11 mouse cellular contexts compared by ENCODE assay signal in the genomic region with DNA sequence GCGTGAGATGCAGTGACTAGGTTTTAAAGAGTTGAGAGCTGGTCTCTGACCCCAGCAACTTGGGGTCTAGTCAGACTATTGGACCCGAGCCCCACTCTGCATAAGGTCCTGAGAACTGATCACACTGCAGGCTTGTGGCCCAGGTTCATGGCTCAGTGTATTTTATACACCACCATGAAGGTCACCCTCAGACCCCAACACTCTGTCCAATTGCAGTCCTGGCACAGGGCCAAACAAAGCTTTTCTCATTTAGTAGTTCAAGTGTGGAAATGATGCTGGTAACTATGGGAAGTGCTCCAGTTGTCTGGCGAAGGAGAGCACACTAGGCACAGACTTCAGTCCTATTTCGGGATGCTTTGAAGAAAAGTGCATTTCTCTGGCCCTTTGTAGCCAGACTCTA.
A peak's percentile ranks its signal among the peaks of the same experiment; 100 is the strongest.
DNase-seq lines count a peak whose midpoint lies in the region; ATAC-seq lines count a peak whose summit lies in the region.
"Had no signal": no experiment of that assay in that cellular context is flagged by ENCODE, and none has a peak within 500 bp of the region (broad histone marks: within the 10 kb centered on the region; RNA-seq: fewer than 3 reads in every experiment).

No protein-coding gene starts in this region.

- WGBS in forebrain, embryonic 10.5 days, result 90% methylated on average over 4 of the region's 4 CpGs
- 76% methylated on average over 4 of the region's 4 CpGs for WGBS in forebrain, embryonic 13.5 days
- WGBS in heart, embryonic 16.5 days, result 51% methylated on average over 4 of the region's 4 CpGs

- H3K36me3 ChIP-seq in forebrain, embryonic 10.5 days (replicated peaks), result no peaks in the 10 kb centered on the region
- H3K36me3 ChIP-seq in forebrain, embryonic 13.5 days (ENCODE audit: poor library complexity, severe bottlenecking), result no peaks in the 10 kb centered on the region
- no peaks in the 10 kb centered on the region for H3K36me3 ChIP-seq in heart, embryonic 16.5 days (ENCODE audit: control insufficient read depth, insufficient read depth)
- H3K36me3 ChIP-seq: embryonic facial prominence, embryonic 10.5 days had no signal

- DNase-seq in forebrain, embryonic 10.5 days (ENCODE audit: extremely low spot score, low spot score), result no peak
- DNase-seq in heart, postnatal 36 days, result no peak
- peak; percentile 49 for DNase-seq in left cerebral cortex, postnatal 4 days
- DNase-seq in left cerebral cortex, adult 11 months (ENCODE audit: low spot score), result no peak
- DNase-seq in right cerebral cortex, postnatal 4 days, result peak; percentile 27
- no peak for DNase-seq in right cerebral cortex, adult 18-20 months
- DNase-seq: thymus, adult 18-20 months had no signal

- no peak for ATAC-seq in forebrain, embryonic 13.5 days
- ATAC-seq in heart, embryonic 16.5 days (replicated peaks; ENCODE audit: extremely low read depth, insufficient read depth, low FRiP score), result peak; percentile 28; the same call in 1 of the 2 replicates

- no peaks in the 10 kb centered on the region for H3K27me3 ChIP-seq in forebrain, embryonic 10.5 days (ENCODE audit: poor library complexity, severe bottlenecking)
- no peaks in the 10 kb centered on the region for H3K27me3 ChIP-seq in forebrain, embryonic 13.5 days
- no peaks in the 10 kb centered on the region for H3K27me3 ChIP-seq in heart, embryonic 16.5 days (ENCODE audit: control insufficient read depth, insufficient read depth, low read length)

- intact Hi-C loops in heart, postnatal 36 days (cut with DNase I), result no loop called here
- intact Hi-C loops in left cerebral cortex, postnatal 4 days (cut with DNase I), result no loop called here

- H3K27ac ChIP-seq in forebrain, embryonic 10.5 days, result peak overlapping the region; percentile 11; the same call in 1 of the 2 replicates
- no peak overlapping the region for H3K27ac ChIP-seq in forebrain, embryonic 13.5 days
- H3K27ac ChIP-seq in heart, embryonic 16.5 days (ENCODE audit: low read length), result no peak overlapping the region
- H3K27ac ChIP-seq: embryonic facial prominence, embryonic 10.5 days had no signal

- peaks cover 13% of the 10 kb centered on the region for H3K4me1 ChIP-seq in forebrain, embryonic 10.5 days
- no peaks in the 10 kb centered on the region for H3K4me1 ChIP-seq in forebrain, embryonic 13.5 days
- H3K4me1 ChIP-seq in heart, embryonic 16.5 days (ENCODE audit: control insufficient read depth, insufficient read depth, low read length), result peaks cover 3% of the 10 kb centered on the region
- H3K4me1 ChIP-seq: embryonic facial prominence, embryonic 10.5 days had no signal

- H3K9me3 ChIP-seq in forebrain, embryonic 10.5 days, result no peaks in the 10 kb centered on the region
- H3K9me3 ChIP-seq in forebrain, embryonic 13.5 days (replicated peaks), result no peaks in the 10 kb centered on the region
- no peaks in the 10 kb centered on the region for H3K9me3 ChIP-seq in heart, embryonic 16.5 days (replicated peaks; ENCODE audit: control insufficient read depth, low read length)
- H3K9me3 ChIP-seq: embryonic facial prominence, embryonic 10.5 days had no signal

- no peak overlapping the region for H3K9ac ChIP-seq in forebrain, embryonic 13.5 days
- H3K9ac ChIP-seq in heart, embryonic 16.5 days (ENCODE audit: low read length), result no peak overlapping the region

- no peak overlapping the region for H3K4me3 ChIP-seq in forebrain, embryonic 10.5 days
- no peak overlapping the region for H3K4me3 ChIP-seq in forebrain, embryonic 13.5 days
- H3K4me3 ChIP-seq in heart, embryonic 16.5 days (ENCODE audit: low read length), result no peak overlapping the region
- H3K4me3 ChIP-seq: embryonic facial prominence, embryonic 10.5 days had no signal

- H3K4me2 ChIP-seq in forebrain, embryonic 13.5 days, result no peak overlapping the region
- no peak overlapping the region for H3K4me2 ChIP-seq in heart, embryonic 16.5 days (ENCODE audit: low read depth, low read length)
- H3K4me2 ChIP-seq: liver, embryonic 11.5 days had no signal

Comparison
In these comparisons a context has a peak if more than half of its experiments do, and no peak if none do; other contexts are left out.
1. DNase-seq: peak in left cerebral cortex, postnatal 4 days (single experiment) and right cerebral cortex, postnatal 4 days (single experiment); none in forebrain, embryonic 10.5 days (single experiment), heart, postnatal 36 days (0 of 2), left cerebral cortex, adult 11 months (single experiment) and right cerebral cortex, adult 18-20 months (single experiment).